Mouse (Mus musculus): ENCODE results near the gene Cd7. TPM values are rescaled to one million over a fixed set of nuclear protein-coding genes. Genes with fewer than 3 reads are reported as not detected.

Cd7 gene
- polyA plus RNA-seq, 1 experiment from 2014 or later, result 0.51 TPM

DNA sequence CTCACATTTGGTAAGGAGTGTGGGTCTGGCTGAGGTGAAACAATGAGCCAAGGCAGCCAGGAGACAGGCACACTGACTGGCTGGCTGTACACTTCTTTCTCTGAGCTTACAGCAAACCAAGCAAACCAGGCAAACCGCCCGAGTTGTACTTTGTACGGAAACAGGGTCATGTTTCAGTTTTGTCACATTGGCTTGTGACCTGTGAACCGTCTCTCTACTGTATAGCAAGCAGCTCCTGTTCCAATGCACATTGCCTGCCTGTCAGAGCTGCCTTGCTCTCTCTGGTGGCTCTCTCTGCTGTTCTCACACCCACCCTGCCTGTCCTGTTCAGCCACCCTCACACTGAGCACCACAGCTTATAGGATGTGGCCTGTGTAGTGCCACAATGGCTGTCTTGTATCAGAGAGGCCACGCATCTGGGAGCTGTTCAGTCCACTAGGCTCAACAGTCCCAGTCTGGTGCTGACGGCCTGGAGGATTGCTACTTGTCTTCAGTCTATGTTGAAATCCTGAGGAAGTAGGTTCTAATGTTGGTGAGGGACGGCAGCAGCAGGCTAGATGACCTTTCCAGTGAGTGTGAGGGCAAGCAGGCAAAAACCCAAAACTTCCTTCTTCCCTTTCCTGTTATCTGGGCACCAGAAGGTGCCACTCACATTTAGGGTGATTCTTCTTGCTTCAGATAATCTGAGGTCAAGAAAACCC, 17.5 kb upstream of the Cd7 start:
- WGBS, result 45% methylated on average over 7 of the region's 7 CpGs
- no peak overlapping the region for H3K4me3 ChIP-seq (ENCODE audit: low read depth, low read length)
- H3K27me3 ChIP-seq (ENCODE audit: control insufficient read depth, insufficient read depth, low read length), result no peaks in the 10 kb centered on the region
- no peak overlapping the region for H3K4me2 ChIP-seq (replicated peaks; ENCODE audit: low read depth)
- peak; percentile 34 for ATAC-seq (ENCODE audit: low FRiP score, low TSS enrichment)
- H3K9ac ChIP-seq (ENCODE audit: low read length), result 0 out of 2 replicates have a peak overlapping the region, but pooled peaks have one; percentile 13
- H3K27ac ChIP-seq (replicated peaks), result peak overlapping the region; percentile 30; the same call in 1 of the 2 replicates
- H3K36me3 ChIP-seq (ENCODE audit: control insufficient read depth, insufficient read depth, low read length), result no peaks in the 10 kb centered on the region
- no peaks in the 10 kb centered on the region for H3K9me3 ChIP-seq (ENCODE audit: control insufficient read depth, low read length)
- no peaks in the 10 kb centered on the region for H3K4me1 ChIP-seq (replicated peaks; ENCODE audit: control insufficient read depth, insufficient read depth)
- peak; percentile 63 for DNase-seq (ENCODE audit: low spot score)
- TF ChIP-seq EP300 (optimal IDR thresholded peaks at IDR 0.05) (no peak), CTCF (IDR thresholded peaks at IDR 0.05; ENCODE audit: low read depth) (no peak)

GRCm38 (mm10) chr11:121053536-121053935, 14.3 kb upstream of the Cd7 start:
- TF ChIP-seq EP300 (optimal IDR thresholded peaks at IDR 0.05) (no peak), CTCF (IDR thresholded peaks at IDR 0.05; ENCODE audit: low read depth) (peak; percentile 99)
- ATAC-seq (ENCODE audit: low FRiP score, low TSS enrichment), result peak; percentile 60; the same call in 1 of the 2 replicates
- 17% methylated on average over 8 of the region's 8 CpGs for WGBS
- Histone ChIP-seq H3K4me1 (replicated peaks; ENCODE audit: control insufficient read depth, insufficient read depth) (no peaks in the 10 kb centered on the region), H3K27me3 (ENCODE audit: control insufficient read depth, insufficient read depth, low read length) (no peaks in the 10 kb centered on the region), H3K4me2 (replicated peaks; ENCODE audit: low read depth) (no peak overlapping the region), H3K9ac (ENCODE audit: low read length) (no peak overlapping the region), H3K36me3 (ENCODE audit: control insufficient read depth, insufficient read depth, low read length) (no peaks in the 10 kb centered on the region), H3K9me3 (ENCODE audit: control insufficient read depth, low read length) (no peaks in the 10 kb centered on the region), H3K4me3 (ENCODE audit: low read depth, low read length) (no peak overlapping the region), H3K27ac (replicated peaks) (no peak overlapping the region)
- DNase-seq (ENCODE audit: low spot score), result peak; percentile 85

GRCm38 (mm10) chr11:121052387-121052786, 13.2 kb upstream of the Cd7 start:
- 68% methylated on average over 4 of the region's 4 CpGs for WGBS
- no peaks in the 10 kb centered on the region for H3K27me3 ChIP-seq (ENCODE audit: control insufficient read depth, insufficient read depth, low read length)
- no peaks in the 10 kb centered on the region for H3K36me3 ChIP-seq (ENCODE audit: control insufficient read depth, insufficient read depth, low read length)
- no peak overlapping the region for H3K9ac ChIP-seq (ENCODE audit: low read length)
- no peak overlapping the region for H3K4me2 ChIP-seq (replicated peaks; ENCODE audit: low read depth)
- DNase-seq (ENCODE audit: low spot score) (no peak), ATAC-seq (ENCODE audit: low FRiP score, low TSS enrichment) (no peak)
- no peaks in the 10 kb centered on the region for H3K9me3 ChIP-seq (ENCODE audit: control insufficient read depth, low read length)
- no peak overlapping the region for H3K27ac ChIP-seq (replicated peaks)
- TF ChIP-seq EP300 (optimal IDR thresholded peaks at IDR 0.05) (no peak), CTCF (IDR thresholded peaks at IDR 0.05; ENCODE audit: low read depth) (no peak)
- H3K4me3 ChIP-seq (ENCODE audit: low read depth, low read length), result no peak overlapping the region
- H3K4me1 ChIP-seq (replicated peaks; ENCODE audit: control insufficient read depth, insufficient read depth), result no peaks in the 10 kb centered on the region

DNA sequence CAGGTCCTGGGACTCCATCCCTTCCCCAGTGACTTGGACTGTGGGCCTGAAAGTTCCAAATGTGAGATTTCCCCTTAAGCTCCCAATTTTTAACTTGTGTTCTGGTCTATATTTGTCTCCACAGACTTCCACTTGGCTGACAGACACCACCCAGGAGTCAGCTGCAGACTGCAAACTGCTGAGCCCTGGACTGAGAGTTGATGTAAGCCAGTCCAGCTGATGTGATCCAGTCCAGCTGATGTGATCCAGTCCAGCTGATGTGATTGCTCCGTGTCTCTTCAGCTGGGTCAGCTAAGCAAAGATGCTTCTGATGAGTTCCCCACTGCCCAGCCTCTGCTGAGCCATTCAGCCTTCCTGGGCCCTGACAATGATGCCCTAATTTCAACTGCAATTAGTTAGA, 12.6 kb upstream of the Cd7 start:
- Histone ChIP-seq H3K36me3 (ENCODE audit: control insufficient read depth, insufficient read depth, low read length) (no peaks in the 10 kb centered on the region), H3K4me1 (replicated peaks; ENCODE audit: control insufficient read depth, insufficient read depth) (no peaks in the 10 kb centered on the region), H3K4me3 (ENCODE audit: low read depth, low read length) (no peak overlapping the region), H3K4me2 (replicated peaks; ENCODE audit: low read depth) (no peak overlapping the region), H3K9me3 (ENCODE audit: control insufficient read depth, low read length) (no peaks in the 10 kb centered on the region), H3K9ac (ENCODE audit: low read length) (no peak overlapping the region), H3K27me3 (ENCODE audit: control insufficient read depth, insufficient read depth, low read length) (no peaks in the 10 kb centered on the region), H3K27ac (replicated peaks) (no peak overlapping the region)
- 40% methylated on average over 1 of the region's 1 CpGs for WGBS
- no peak for DNase-seq (ENCODE audit: low spot score)
- TF ChIP-seq CTCF (IDR thresholded peaks at IDR 0.05; ENCODE audit: low read depth) (no peak), EP300 (optimal IDR thresholded peaks at IDR 0.05) (no peak)
- no peak for ATAC-seq (ENCODE audit: low FRiP score, low TSS enrichment)

DNA sequence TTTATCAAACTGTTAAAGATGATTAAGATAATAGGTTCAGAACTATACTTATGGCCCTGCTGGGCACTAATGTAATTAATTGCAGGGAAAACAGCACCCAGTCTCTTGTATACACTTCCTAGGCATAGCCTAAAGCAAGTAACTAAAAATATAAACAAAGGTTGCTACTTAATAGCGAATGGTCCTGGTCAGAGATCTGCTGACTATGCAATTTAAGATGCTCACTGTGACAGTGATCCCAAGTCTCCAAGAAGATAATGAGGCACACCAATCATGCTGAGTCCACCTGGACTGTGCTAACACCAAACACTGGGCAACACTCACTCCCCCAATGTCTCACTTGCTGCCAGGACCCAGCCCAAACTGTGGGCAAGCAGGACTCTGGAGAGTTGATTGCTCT, 10.6 kb upstream of the Cd7 start:
- no peak overlapping the region for H3K4me2 ChIP-seq (replicated peaks; ENCODE audit: low read depth)
- no peak for DNase-seq (ENCODE audit: low spot score)
- H3K9me3 ChIP-seq (ENCODE audit: control insufficient read depth, low read length), result no peaks in the 10 kb centered on the region
- WGBS, result 61% methylated on average over 1 of the region's 1 CpGs
- H3K4me3 ChIP-seq (ENCODE audit: low read depth, low read length), result no peak overlapping the region
- no peaks in the 10 kb centered on the region for H3K36me3 ChIP-seq (ENCODE audit: control insufficient read depth, insufficient read depth, low read length)
- no peaks in the 10 kb centered on the region for H3K27me3 ChIP-seq (ENCODE audit: control insufficient read depth, insufficient read depth, low read length)
- TF ChIP-seq CTCF (IDR thresholded peaks at IDR 0.05; ENCODE audit: low read depth) (no peak), EP300 (optimal IDR thresholded peaks at IDR 0.05) (no peak)
- H3K4me1 ChIP-seq (replicated peaks; ENCODE audit: control insufficient read depth, insufficient read depth), result no peaks in the 10 kb centered on the region
- no peak overlapping the region for H3K27ac ChIP-seq (replicated peaks)
- no peak for ATAC-seq (ENCODE audit: low FRiP score, low TSS enrichment)
- no peak overlapping the region for H3K9ac ChIP-seq (ENCODE audit: low read length)

DNA sequence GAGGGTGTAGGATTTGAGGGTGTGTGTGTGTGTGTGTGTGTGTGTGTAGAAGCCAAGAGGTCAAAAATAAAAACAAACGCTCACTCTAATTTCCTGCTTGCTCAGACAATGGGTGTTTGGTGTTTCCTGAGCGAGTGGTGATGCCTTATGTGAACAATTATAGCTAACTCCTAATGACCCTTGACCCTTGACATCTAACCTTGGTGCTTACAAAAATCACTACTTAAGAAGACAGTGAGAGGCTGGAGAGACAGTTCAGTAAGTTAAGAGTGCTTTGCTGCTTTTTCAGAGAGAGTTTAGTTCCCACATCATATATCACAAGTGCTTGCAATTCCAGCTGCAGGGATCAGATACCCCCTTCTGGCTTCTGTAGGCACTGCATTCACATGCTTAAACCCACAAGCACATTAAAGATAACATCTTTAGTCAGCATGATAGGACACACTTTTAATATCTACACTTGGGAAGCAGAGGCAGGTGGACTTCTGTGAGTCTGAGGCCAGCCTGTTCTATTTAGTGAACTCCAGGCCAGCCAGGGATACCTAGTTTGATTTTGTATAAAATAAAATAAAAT, 8.7 kb upstream of the Cd7 start:
- WGBS, result 63% methylated on average over 2 of the region's 2 CpGs
- Histone ChIP-seq H3K27me3 (ENCODE audit: control insufficient read depth, insufficient read depth, low read length) (no peaks in the 10 kb centered on the region), H3K4me1 (replicated peaks; ENCODE audit: control insufficient read depth, insufficient read depth) (no peaks in the 10 kb centered on the region), H3K9me3 (ENCODE audit: control insufficient read depth, low read length) (no peaks in the 10 kb centered on the region), H3K36me3 (ENCODE audit: control insufficient read depth, insufficient read depth, low read length) (no peaks in the 10 kb centered on the region), H3K9ac (ENCODE audit: low read length) (no peak overlapping the region), H3K4me3 (ENCODE audit: low read depth, low read length) (no peak overlapping the region), H3K27ac (replicated peaks) (no peak overlapping the region), H3K4me2 (replicated peaks; ENCODE audit: low read depth) (no peak overlapping the region)
- TF ChIP-seq CTCF (IDR thresholded peaks at IDR 0.05; ENCODE audit: low read depth), result peak; percentile 73
- TF ChIP-seq EP300 (optimal IDR thresholded peaks at IDR 0.05), result no peak
- DNase-seq (ENCODE audit: low spot score), result peak; percentile 43
- ATAC-seq (ENCODE audit: low FRiP score, low TSS enrichment), result no peak
